Mouse (Mus musculus) G1E (cell line): Measurements from ENCODE around the gene Zmym4. TPM values are rescaled to one million over a fixed set of nuclear protein-coding genes. Genes with fewer than 3 reads are reported as not detected.
A peak's percentile ranks its signal among the peaks of the same experiment; 100 is the strongest.

Source experiments
- ATAC-seq: 2 replicates; pipeline ENCODE4 v1.8.0; 2016; ENCODE audit warnings: mild to moderate bottlenecking; ENCODE audit not compliant: insufficient number of reproducible peaks, poor library complexity, low FRiP score, severe bottlenecking; ENCODE audit errors: extremely low read depth
- DNase-seq: peaks from one replicate; pipeline ENCODE4 v3.0.0; 2012; ENCODE audit warnings: low spot score
- H3K27me3 ChIP-seq: 2 replicates; pipeline ENCODE4 v1.6.1; 2012; ENCODE audit warnings: mild to moderate bottlenecking, low read length, inconsistent platforms; ENCODE audit not compliant: insufficient read depth
- H3K36me3 ChIP-seq: replicated peaks from 2 replicates; pipeline ENCODE3; 2012; ENCODE audit warnings: mild to moderate bottlenecking, inconsistent platforms
- H3K4me1 ChIP-seq: 2 replicates; pipeline ENCODE4 v1.6.1; 2012; ENCODE audit warnings: low read depth, low read length, inconsistent platforms, mixed read lengths; ENCODE audit not compliant: insufficient read depth
- H3K4me3 ChIP-seq: 2 replicates; pipeline ENCODE4 v1.5.1; 2012; ENCODE audit warnings: low read depth, mild to moderate bottlenecking, inconsistent platforms, low read length, moderate library complexity, mixed read lengths
- H3K9me3 ChIP-seq: replicated peaks from 2 replicates; pipeline ENCODE4 v1.6.1; 2012; ENCODE audit warnings: inconsistent platforms
- CTCF ChIP-seq: IDR thresholded peaks from 2 replicates; pipeline ENCODE4 v1.5.1; 2012; ENCODE audit warnings: low read depth, low read length, inconsistent platforms, mixed read lengths
- GATA1 ChIP-seq: IDR thresholded peaks from 2 replicates; pipeline ENCODE4 v1.6.1; 2012; ENCODE audit warnings: borderline replicate concordance, low read length, inconsistent platforms, mixed read lengths
- GATA2 ChIP-seq: IDR thresholded peaks from 2 replicates; pipeline ENCODE4 v1.6.1; 2012; ENCODE audit warnings: low read depth, low read length, inconsistent platforms, borderline replicate concordance
- POLR2AphosphoS5 ChIP-seq: IDR thresholded peaks from 2 replicates; pipeline ENCODE4 v1.6.1; 2012; ENCODE audit warnings: low read depth, low read length, inconsistent platforms; ENCODE audit not compliant: insufficient replicate concordance
- TAL1 ChIP-seq: conservative IDR thresholded peaks from 2 replicates; pipeline ENCODE4 v1.6.1; 2012; ENCODE audit warnings: low read depth, low read length, inconsistent platforms, mixed read lengths
- polyA plus RNA-seq: library from polyadenylated mRNA; stranded (reverse); fragments of >175 nt; gene quantifications from 2 replicates; pipeline ENCODE4 v1.2.3, GENCODE M21; 2012
- total RNA-seq, 2 experiments: library from RNA; stranded (forward) in 1 of 2; stranded (reverse) in 1 of 2; fragments of 200-1000 nt in 1 of 2; fragments of >200 nt in 1 of 2; fragmentation: Nextera tagmentation in 1 of 2; gene quantifications; 2 replicates each; pipeline ENCODE4 v1.2.3; 2014 to 2017

Gene Zmym4
- total and polyA plus RNA-seq, 3 experiments: 3.9 to 81.3 (median 54.7) TPM

DNA sequence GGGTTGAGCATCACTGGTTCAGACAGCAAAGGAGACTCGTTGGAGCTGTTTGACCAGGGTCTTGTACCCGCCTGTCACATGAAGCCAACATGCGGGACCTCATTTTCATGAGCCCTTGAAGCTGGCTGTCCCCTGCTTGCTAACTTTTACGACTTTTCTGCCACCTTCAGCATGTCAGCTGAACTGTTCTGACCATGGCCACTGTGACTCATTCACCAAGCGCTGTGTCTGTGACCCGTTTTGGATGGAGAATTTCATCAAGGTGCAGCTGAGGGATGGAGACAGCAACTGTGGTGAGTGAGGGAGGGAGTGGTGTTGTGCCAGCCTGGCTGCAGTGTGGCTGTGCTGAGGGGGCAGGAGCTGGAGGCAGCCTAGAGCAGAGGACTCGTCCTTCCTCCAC lies 121.0 kb downstream of the Zmym4 start:
- Histone ChIP-seq H3K4me1 (peaks cover 6% of the 10 kb centered on the region; the same call in 1 of the 2 replicates), H3K27me3 (no peaks in the 10 kb centered on the region), H3K36me3 (peaks cover 93% of the 10 kb centered on the region), H3K9me3 (no peaks in the 10 kb centered on the region), H3K4me3 (no peak overlapping the region)
- DNase-seq (no peak), ATAC-seq (no peak)
- no peak for TF ChIP-seq POLR2AphosphoS5
- TF ChIP-seq GATA2: no peak
- no peak for TF ChIP-seq GATA1
- no peak for TF ChIP-seq CTCF
- no peak for TF ChIP-seq TAL1

DNA sequence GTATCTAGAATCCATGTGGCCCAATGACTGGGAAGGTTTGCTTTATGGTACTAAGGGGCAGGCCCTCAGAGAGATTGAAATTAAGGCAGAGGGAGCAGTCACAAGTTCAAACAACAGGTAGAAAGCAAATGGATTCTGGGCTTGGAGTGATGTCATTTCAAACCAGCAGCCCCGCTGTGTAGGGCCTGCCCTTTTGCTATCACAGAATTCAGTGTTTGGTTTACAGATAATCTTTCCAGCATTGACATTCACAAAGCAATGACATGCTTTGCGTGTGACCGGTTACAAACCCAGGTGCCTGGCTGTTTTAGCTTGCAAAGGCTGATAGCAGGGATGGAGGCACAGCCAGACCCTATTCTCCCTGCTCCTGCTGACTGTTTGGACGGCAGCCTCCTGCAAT lies 122.3 kb downstream of the Zmym4 start:
- DNase-seq (no peak), ATAC-seq (no peak)
- H3K36me3 ChIP-seq: peaks cover 93% of the 10 kb centered on the region
- H3K4me1 ChIP-seq: peaks cover 6% of the 10 kb centered on the region; the same call in 1 of the 2 replicates
- no peak overlapping the region for H3K4me3 ChIP-seq
- no peaks in the 10 kb centered on the region for H3K27me3 ChIP-seq
- TF ChIP-seq TAL1: no peak
- no peak for TF ChIP-seq CTCF
- no peak for TF ChIP-seq GATA1
- TF ChIP-seq POLR2AphosphoS5: no peak
- TF ChIP-seq GATA2: no peak
- H3K9me3 ChIP-seq: no peaks in the 10 kb centered on the region

DNA sequence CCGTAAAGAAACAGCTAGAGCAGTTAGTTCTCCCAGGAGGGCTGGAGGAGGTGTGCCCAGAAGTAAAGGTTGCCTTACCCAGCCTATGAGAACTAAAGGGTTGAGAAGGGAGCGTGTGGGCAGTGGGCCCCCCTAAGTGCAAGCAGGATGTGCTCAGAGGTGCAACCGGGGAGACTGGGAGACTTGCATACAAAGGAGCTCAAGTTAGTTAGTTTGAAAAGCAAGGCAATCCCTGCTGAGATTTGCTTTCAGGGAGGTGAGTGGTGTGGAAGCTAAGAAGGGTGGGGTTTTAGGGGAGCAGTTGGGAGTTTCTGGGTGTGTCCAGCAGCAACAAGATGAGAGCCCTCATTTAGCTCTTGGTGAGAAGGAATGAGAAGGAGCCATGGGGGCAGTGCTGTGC lies 125.0 kb downstream of the Zmym4 start:
- H3K36me3 ChIP-seq: peaks cover 92% of the 10 kb centered on the region
- H3K4me3 ChIP-seq: no peak overlapping the region
- no peak for DNase-seq
- H3K27me3 ChIP-seq: no peaks in the 10 kb centered on the region
- no peak for ATAC-seq
- no peaks in the 10 kb centered on the region for H3K9me3 ChIP-seq
- TF ChIP-seq GATA1: no peak
- TF ChIP-seq TAL1: no peak
- no peak for TF ChIP-seq GATA2
- no peak for TF ChIP-seq CTCF
- no peak for TF ChIP-seq POLR2AphosphoS5
- no peaks in the 10 kb centered on the region for H3K4me1 ChIP-seq

DNA sequence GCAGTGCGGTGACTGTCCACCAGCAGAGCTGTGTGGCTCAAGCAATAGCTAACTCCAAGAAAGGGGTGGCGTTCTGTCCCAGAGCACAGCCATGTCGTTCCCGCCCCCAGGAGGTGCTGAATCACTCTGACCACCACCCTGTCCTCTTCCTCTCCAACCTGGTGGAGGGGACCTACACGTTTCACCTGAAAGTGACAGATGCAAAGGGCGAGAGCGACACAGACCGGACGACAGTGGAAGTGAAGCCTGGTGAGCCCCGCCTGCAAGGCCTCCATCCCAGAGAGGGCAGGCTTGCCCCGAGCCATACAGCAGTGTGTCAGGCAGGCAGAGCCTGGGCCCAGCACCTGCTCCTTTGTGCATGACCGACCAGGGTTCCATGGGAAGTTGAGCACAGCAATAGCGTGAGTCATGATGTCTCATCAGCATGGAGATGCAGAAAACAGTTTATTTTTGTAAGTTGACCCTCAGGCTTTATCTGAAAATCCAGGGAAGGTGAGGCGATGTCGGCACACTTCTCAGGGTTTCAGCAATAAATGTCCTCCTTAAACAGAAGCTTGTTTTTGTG lies 126.9 kb downstream of the Zmym4 start:
- Histone ChIP-seq H3K9me3 (no peaks in the 10 kb centered on the region), H3K27me3 (no peaks in the 10 kb centered on the region), H3K4me1 (no peaks in the 10 kb centered on the region), H3K36me3 (peaks cover 88% of the 10 kb centered on the region), H3K4me3 (no peak overlapping the region)
- ATAC-seq (no peak), DNase-seq (no peak)
- TF ChIP-seq GATA1 (no peak), TAL1 (no peak)

DNA sequence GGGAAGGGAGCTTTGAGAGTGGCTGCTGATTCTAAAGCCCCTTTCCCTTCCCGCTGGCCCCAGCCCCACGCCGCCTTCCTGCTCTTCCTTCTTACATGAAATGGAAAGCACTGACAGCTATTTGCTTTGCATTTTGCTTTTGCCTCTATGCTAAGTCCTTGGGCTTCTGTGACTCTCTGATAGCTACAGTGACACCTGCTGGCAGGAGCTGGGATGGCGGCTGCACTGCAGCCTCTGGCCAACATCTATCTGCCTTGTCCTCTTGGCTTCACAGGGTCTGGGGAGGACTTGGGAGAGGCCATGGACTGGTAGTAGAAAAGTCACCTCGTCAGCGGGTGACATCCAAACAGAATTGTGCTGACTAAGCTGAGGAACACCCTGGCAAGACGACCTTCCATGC lies 128.1 kb downstream of the Zmym4 start:
- H3K36me3 ChIP-seq: peaks cover 92% of the 10 kb centered on the region
- ATAC-seq: peak; percentile 54; the same call in 1 of the 2 replicates
- no peak for TF ChIP-seq GATA1
- TF ChIP-seq GATA2: no peak
- TF ChIP-seq POLR2AphosphoS5: no peak
- no peak for TF ChIP-seq TAL1
- peak; percentile 92 for TF ChIP-seq CTCF

DNA sequence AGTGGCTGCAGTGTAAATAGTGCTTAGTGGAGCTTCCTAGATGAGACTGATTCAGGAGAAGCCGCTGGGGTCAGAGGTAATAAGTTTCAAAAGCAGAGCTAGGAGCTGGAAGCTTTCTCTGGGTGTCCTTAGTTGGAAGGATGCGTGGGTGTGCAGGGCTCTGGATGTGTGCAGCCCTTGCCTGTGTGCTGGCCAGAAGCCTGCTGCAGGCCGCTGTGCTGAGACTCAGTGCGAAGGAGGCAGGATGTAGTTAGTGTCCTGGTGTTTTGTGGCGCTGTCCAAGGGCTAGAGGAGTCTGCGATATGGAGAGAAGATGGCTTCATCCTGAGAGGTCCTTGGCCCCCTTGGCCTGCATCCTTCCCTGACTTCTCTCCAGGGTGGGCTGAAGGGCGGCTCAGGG lies 129.1 kb downstream of the Zmym4 start:
- Histone ChIP-seq H3K9me3 (no peaks in the 10 kb centered on the region), H3K4me1 (no peaks in the 10 kb centered on the region), H3K4me3 (no peak overlapping the region), H3K27me3 (no peaks in the 10 kb centered on the region), H3K36me3 (peaks cover 92% of the 10 kb centered on the region)
- ATAC-seq (no peak), DNase-seq (no peak)
- TF ChIP-seq CTCF (no peak), GATA2 (no peak), GATA1 (no peak), POLR2AphosphoS5 (no peak), TAL1 (no peak)

More for the DNA sequence above, 128.1 kb downstream of the Zmym4 start:
- Histone ChIP-seq H3K4me1 (no peaks in the 10 kb centered on the region), H3K9me3 (no peaks in the 10 kb centered on the region), H3K4me3 (no peak overlapping the region), H3K27me3 (no peaks in the 10 kb centered on the region)
- DNase-seq: peak; percentile 71

DNA sequence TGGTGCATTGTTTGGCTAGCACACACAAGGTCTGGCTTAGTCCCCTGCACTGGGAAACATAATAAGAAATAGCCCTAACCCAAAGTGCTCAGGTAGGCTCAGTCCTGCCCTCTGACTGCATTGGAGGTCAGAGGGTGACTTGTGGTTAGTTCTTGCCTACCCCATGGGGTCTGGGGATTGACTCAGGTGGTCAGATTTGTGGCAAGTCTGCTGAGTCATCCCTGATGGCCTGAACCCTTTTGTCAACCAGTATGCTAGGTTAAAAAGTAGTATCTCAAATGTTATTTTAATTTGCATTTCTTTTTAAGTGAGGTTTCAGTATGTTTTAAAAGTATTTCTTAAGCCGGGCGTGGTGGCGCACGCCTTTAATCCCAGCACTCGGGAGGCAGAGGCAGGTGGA lies 136.8 kb downstream of the Zmym4 start:
- no peak for ATAC-seq
- TF ChIP-seq CTCF (no peak), GATA1 (no peak), TAL1 (no peak), GATA2 (no peak), POLR2AphosphoS5 (no peak)
- no peak for DNase-seq
- H3K36me3 ChIP-seq: peaks cover 68% of the 10 kb centered on the region
- H3K4me1 ChIP-seq: peaks cover 4% of the 10 kb centered on the region; the same call in 1 of the 2 replicates
- no peak overlapping the region for H3K4me3 ChIP-seq
- no peaks in the 10 kb centered on the region for H3K9me3 ChIP-seq
- no peaks in the 10 kb centered on the region for H3K27me3 ChIP-seq
